Mouse (Mus musculus) gastrocnemius, adult 8-10 months (tissue): ENCODE results near the gene Ccdc77. TPM values are rescaled to one million over a fixed set of nuclear protein-coding genes. Genes with fewer than 3 reads are reported as not detected.

Source experiments
- DNase-seq, 2 experiments: peaks; one replicate each; pipeline ENCODE4 v3.0.0; 2022; ENCODE audit warnings: low spot score in 2 of 2
- total RNA-seq, 4 experiments: library from RNA; stranded (reverse); gene quantifications; 2 replicates each; pipeline ENCODE4 v1.2.4; 2022

Ccdc77 gene
- 1 to 10 TPM; 2.4 to 2.9 (median 2.7) TPM for total RNA-seq

- peak; percentile 84 to 85 for DNase-seq
These were observed at the start of gene Ccdc77, which contains the start of gene Kdm5a for GRCm38 (mm10) chr6:120363688-120364522. TSS of gene Ccdc77 (minus strand) at chr6:120364374. TSS of gene Kdm5a (plus strand) at chr6:120364124.

GRCm38 (mm10) chr6:120403936-120404335, 39.8 kb upstream of the Ccdc77 start:
- DNase-seq = no peak

- no peak for DNase-seq
These were observed 31.6 kb upstream of the Ccdc77 start for GRCm38 (mm10) chr6:120395622-120396345.

GRCm38 (mm10) chr6:120392811-120393210, 28.6 kb upstream of the Ccdc77 start:
- DNase-seq = no peak

- DNase-seq = no peak
These were observed 25.9 kb upstream of the Ccdc77 start for GRCm38 (mm10) chr6:120390054-120390453.

- DNase-seq = no peak
These were observed 12.6 kb upstream of the Ccdc77 start for GRCm38 (mm10) chr6:120376736-120377135.

- no peak for DNase-seq
These were observed 877 bp upstream of the Ccdc77 start for GRCm38 (mm10) chr6:120365051-120365450.

GRCm38 (mm10) chr6:120364523-120364905, 340 bp upstream of the Ccdc77 start:
- DNase-seq = no peak

GRCm38 (mm10) chr6:120362774-120363687, 1.1 kb downstream of the Ccdc77 start:
- DNase-seq = no peak

GRCm38 (mm10) chr6:120362124-120362523, 2.0 kb downstream of the Ccdc77 start:
- no peak for DNase-seq

GRCm38 (mm10) chr6:120356951-120357945, 6.9 kb downstream of the Ccdc77 start:
- peak; percentile 64 to 74 for DNase-seq

GRCm38 (mm10) chr6:120356478-120356877, 7.7 kb downstream of the Ccdc77 start:
- DNase-seq = no peak

GRCm38 (mm10) chr6:120349018-120349417, 15.2 kb downstream of the Ccdc77 start:
- no peak for DNase-seq

- DNase-seq = no peak
These were observed 20.2 kb downstream of the Ccdc77 start for GRCm38 (mm10) chr6:120343992-120344391.

GRCm38 (mm10) chr6:120332351-120332750, 31.8 kb downstream of the Ccdc77 start:
- DNase-seq = no peak

GRCm38 (mm10) chr6:120324295-120324927, 39.8 kb downstream of the Ccdc77 start:
- peak; percentile 13 to 20 for DNase-seq

GRCm38 (mm10) chr6:120320369-120320768, 43.8 kb downstream of the Ccdc77 start:
- no peak for DNase-seq

GRCm38 (mm10) chr6:120319129-120319528, 45.0 kb downstream of the Ccdc77 start:
- DNase-seq = no peak

- no peak for DNase-seq
These were observed 45.8 kb downstream of the Ccdc77 start for GRCm38 (mm10) chr6:120318303-120318940.
